Mouse (Mus musculus) spleen, postnatal 14 days (tissue): ENCODE results near the gene Elavl4.
A peak's percentile ranks its signal among the peaks of the same experiment; 100 is the strongest.

ENCODE experiments used
- DNase-seq, 2 experiments: peaks; one replicate each; pipeline ENCODE4 v3.0.0; 2021 to 2022; ENCODE audit warnings: low spot score in 2 of 2

Elavl4 gene

GRCm38 (mm10) chr4:110351178-110352000 lies at the start of gene Elavl4:
Gene Elavl4, minus strand, starts transcription at chr4:110351909.
- DNase-seq = peak; percentile 1 to 7

- DNase-seq = peak in 1 of 2 experiments; percentile 6
These were observed 45.9 kb upstream of the Elavl4 start, which contains the start of gene Agbl4 for GRCm38 (mm10) chr4:110397618-110398045. Gene Agbl4, plus strand, starts transcription at chr4:110397661.

DNA sequence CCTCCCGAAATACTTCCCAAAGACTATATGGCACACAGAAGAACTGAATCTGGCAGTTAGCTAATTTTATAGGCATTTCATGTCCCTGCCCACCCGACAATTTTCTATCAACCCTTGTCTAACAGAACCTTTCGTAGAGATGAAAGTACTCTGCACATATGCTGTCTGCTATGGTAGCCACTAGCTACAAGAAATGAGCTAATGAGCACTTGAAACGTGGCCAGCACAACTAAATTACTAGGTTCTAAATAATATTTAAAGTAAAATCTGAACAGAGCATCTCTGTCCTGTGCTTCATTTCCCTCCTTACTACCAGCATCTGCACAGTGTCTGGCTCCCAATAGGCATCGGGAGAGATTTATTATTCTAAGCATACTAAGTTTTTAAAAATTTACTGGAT lies 44.5 kb upstream of the Elavl4 start:
- DNase-seq = no peak

DNA sequence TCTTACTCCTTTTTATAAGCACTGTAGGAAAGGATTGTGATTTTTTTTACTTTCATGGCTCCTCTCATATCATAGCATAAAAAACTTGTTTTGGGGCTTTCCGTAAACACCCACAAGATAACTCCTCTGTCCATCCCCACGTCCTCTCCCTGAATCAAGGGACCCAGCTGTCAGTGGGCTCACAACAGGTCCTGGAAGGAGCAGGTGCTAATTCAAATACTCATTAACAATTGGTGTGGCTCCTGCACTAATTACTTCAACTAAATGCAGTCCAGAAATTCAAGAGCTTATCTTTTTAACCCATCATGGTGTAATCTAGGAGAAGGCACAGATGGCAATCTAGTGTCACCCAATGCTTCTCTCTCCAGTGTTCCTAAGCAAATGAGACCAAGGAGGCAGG lies 8.9 kb upstream of the Elavl4 start:
- DNase-seq = no peak

DNA sequence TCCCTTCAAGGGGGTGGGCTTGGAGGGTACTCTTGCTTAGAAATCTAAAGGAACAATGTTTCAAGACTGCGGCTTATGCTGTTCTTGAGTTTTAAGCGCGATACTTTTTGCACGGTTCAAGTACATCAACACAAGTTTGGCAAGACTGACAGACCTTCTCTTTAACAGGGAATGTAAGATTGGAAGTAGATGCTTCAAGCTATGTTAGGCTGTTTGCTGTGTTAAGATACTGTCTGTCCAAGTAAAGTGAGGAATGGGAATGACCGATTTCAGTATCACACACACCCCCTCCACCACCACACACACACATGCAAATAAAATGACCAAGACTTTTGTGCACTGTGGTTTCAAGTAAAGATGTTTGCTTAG lies 276 bp upstream of the Elavl4 start:
- no peak for DNase-seq

GRCm38 (mm10) chr4:110350856-110351177 lies 892 bp downstream of the Elavl4 start:
- DNase-seq = no peak

GRCm38 (mm10) chr4:110323912-110324311 lies 27.8 kb downstream of the Elavl4 start:
- DNase-seq = no peak

DNA sequence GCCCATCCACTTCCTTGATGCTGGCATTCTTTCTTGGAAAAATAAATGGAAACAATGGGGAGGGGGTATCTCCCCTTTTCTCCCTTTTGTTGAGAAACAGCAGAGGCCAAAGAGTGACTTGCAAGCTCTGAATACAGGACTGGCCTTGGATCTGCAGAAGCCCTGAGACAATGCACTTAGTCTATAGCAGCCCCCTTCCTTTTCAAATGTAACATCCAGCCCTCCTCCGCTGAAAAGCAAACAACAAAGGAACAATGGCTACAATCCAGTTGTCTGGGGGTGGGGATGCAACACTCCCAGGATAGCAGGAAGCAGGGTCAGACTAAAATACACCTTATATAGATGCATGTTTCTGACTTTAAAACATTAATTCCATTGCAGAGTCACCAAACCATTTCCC lies 39.6 kb downstream of the Elavl4 start:
- no peak for DNase-seq

DNA sequence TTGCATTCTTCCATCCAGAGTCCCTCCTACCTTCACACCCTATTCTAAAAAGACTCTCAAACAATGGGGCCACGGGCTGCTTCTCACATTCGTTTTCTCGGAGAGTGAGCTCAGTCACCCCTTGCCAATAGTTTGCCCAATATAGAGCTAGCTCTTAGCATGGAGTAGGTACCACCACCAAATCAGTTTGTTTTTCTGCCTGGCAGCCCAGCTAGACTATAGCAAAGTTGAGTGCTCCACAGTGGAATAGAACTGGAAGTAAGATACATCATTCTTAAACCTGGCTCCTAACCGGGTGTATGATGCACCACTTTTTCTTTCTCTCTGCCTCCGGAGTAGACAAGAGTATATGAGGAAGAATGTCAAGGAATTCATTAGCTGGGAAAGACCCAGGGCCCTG lies 44.7 kb downstream of the Elavl4 start:
- DNase-seq = no peak

- no peak for DNase-seq
These were observed 45.1 kb downstream of the Elavl4 start for GRCm38 (mm10) chr4:110306559-110306958.

DNA sequence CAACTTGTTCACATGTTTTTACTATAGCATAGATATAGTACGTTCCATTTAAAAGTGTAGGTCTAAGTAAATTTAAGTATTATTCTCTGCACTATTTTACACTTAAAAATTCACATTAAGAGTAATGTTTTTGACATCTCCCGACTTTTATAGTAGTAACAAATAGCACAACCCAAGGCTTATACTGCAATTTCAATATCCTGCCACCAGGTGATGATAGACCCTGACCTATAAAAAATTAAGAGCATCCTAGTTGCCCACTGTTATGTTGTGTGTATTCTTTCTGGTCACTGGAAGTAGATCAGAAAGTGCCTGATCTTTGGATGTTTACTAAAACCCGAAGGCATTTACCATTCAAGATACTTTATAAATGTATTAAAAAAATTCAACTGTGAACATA lies 55.9 kb downstream of the Elavl4 start:
- no peak for DNase-seq

- no peak for DNase-seq
These were observed 58.5 kb downstream of the Elavl4 start for GRCm38 (mm10) chr4:110293238-110293637.

- DNase-seq = no peak
These were observed 59.2 kb downstream of the Elavl4 start for GRCm38 (mm10) chr4:110292471-110292870.

DNA sequence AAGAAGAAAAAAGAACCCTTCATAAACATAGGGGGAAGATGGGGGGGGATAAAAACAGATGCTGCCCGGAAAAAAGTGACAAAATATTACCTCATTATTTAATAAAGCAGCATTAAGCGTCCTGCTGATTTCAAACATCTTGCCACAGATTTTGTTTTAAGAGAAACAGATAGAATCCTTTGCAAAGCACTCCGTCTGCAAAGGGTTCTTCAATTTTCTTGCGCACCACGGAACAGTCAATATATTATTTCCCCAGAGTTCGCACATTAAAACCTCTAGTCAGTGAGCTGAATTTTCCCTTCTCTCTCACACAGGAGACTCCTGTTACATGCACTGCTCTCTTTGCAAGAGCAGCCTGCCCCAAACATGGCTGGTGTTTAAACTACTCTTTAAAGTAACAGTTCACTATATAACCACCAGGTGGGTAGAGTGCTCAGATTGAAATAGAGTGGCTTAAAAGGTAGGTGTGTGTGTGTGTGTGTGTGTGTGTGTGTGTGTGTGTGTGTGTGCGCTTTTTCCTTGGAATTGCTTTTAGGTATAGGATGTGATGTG lies 61.1 kb downstream of the Elavl4 start:
- no peak for DNase-seq

GRCm38 (mm10) chr4:110290056-110290455 lies 61.7 kb downstream of the Elavl4 start:
- no peak for DNase-seq

DNA sequence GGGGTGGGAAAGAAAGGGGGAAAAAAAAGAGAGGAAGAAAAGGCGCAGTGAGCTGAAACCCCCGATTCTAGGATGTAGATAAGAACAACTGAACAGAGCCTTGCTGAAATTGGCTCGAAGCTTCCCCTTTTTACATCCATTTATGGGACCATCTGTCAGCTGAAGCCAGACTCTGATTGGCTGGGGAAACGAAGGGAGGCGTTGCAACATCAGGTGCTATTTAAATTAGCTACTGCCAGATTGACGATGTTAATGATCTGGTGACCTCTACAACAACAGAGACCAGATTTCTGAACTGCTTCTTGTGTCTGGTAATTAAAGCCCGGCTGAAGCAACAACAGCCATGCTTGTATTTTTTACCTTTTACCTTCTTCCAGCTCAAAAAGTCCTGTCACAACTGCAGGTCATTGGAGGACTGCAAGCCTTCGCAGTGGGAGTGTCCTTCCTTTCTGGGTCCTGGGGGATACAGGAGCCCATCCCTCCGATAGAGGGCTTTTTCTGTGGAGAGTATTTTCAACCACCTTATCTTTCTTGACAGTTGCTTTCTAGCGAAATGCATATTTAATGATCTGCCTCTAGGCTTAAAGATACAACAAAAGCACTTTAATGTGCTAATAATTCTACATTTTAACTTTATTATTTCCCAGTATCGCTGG lies 64.2 kb downstream of the Elavl4 start:
- DNase-seq = no peak

GRCm38 (mm10) chr4:110286841-110287240 lies 64.9 kb downstream of the Elavl4 start:
- no peak for DNase-seq

DNA sequence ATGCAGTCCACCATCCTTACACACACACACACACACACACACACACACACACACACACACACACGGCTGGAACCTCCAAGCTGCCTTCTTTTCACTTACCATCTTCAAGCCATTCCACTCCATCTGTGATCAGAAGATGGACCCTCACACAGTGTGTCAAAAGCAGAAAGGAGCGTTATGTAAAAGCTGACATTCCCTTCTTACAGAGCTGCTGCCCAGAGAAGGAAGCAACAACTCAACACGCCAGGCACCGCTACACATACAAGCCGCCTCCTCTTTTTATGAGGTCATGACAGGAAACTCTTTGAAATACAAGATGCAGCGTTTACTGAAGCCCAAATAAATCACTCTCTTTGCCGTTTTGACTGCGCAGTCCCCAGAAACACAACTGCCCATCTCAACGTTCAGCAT lies 65.3 kb downstream of the Elavl4 start:
- DNase-seq = no peak

DNA sequence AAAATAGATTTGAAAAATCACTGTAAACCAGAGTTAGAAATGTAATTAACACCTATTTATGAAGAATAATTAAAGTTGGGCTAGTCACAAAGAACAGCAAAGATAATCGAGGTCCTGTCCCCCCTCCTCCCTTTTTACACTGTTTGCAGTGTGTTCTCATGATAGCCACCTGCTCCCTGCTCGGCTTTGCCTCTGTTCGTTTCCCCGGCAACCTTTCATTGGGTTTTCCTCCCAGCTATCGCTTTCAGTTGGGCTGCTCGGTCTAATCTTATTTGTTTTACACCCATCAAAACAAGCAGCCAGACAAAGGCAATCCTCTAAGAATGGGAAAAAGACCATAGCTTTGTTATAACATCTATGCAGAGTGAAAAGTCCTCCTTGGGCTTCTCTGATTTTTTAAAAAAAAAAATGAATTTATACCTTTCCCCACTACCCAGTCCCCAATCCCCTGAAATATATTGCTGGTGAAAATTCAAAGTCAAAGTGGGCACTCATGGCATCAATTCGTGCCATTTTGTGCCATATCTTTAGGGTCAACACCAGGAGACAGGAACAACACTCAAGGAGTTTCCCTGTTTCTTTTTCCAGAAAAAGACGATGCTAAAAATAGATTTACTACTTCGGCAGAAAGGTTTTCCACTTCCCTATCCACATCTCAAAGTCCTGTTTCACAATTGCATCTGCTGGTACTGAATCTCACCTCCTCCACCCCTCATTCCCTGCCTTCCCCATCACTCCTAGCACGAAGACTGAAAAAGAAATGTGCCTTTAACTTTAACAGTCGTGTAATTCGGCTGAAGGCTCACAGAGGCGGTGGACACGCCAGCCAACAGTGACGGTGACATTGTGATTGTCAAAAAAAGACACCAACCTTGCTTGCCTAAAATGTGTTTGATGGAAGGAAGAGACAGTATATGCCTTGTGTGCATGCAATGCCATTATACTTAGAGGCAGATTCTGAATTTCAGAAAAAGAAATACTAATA lies 66.1 kb downstream of the Elavl4 start:
- DNase-seq = no peak

- no peak for DNase-seq
These were observed 67.3 kb downstream of the Elavl4 start for GRCm38 (mm10) chr4:110284446-110284845.

DNA sequence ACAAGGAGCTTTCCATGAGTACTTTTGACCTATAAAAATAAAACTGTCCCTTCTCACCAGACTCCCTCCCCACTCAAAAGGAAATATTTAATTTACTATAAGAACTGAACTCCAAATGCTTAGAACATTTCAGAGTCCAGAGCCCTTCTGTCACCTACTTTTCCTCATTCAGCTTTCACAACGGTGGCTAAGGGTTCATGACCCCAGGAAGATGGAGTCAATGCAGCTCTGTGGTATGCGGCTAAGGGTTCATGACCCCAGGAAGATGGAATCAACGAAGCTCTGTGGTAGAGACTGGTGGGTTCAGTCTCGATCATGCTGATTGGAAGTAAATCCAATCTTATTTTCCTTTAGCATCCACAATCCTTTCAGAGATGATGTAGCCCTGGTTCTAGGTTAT lies 81.7 kb downstream of the Elavl4 start:
- DNase-seq = no peak
